Mouse (Mus musculus) layer of hippocampus, postnatal 14 days (tissue): ENCODE measurements around the gene Fbn1. TPM values are rescaled to one million over a fixed set of nuclear protein-coding genes. Genes with fewer than 3 reads are reported as not detected.

Experiments used
- DNase-seq, 2 experiments: peaks; one replicate each; pipeline ENCODE4 v3.0.0; 2021 to 2022; ENCODE audit warnings: low spot score in 2 of 2, mixed read lengths in 1 of 2
- total RNA-seq, 2 experiments: library from RNA; stranded (reverse); gene quantifications; 2 replicates each; pipeline ENCODE4 v1.2.3; 2021

The Fbn1 gene
- total RNA-seq, 2 experiments from 2014 or later = 10.4 to 10.5 TPM

DNA sequence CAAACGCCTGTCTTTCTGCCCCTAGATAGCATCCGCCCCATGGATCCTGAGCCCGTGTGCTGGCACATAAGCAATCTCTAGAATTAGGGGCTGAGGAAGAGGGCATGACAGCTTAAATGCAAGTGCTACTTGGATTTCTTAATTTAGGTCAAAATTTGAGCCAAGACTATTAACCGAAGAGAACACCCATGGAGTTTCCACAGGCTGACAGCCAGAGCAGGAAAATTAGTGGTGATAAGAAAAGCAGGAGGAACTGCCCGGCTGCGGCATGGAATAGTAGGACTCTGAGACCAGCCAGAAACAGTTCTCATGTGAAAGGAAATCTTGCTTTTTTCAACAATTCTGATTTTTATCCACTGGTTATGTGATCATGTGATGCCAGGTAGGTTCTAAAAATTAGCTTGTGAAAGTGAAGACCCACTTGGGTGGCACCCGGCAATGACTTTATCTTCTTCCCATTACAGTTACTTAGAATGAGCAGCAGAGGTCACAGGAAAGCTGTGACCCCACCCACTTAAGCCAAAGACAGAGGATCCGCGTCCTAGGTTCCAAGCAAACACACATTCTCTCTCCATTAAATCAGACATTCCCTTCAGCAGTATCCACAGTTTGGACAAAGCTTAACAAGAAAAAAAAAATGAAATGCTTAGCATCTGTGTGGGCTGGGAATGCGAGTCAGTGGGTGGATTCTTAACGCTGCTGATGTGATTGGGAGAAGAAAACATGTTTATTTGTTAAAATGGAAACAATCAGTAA lies 152.4 kb downstream of the Fbn1 start:
- DNase-seq = no peak

DNA sequence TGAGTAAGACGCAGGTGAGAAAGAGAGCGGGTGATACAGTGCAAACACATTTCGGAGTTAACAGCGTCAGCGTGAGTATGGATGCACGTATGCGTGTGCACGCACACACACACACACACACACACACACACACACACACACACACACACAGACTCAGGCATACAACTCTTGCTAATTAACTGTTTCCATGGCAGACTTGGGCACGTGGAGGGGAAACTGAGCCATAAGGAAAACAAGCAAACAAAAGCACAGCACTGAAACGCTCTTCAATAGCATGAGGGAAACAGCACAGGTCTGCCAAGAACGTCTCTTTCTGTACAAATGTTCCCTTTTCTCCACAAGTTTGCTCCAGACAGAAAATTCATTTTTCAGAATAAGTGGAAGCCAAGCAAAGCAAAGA lies 153.2 kb downstream of the Fbn1 start:
- no peak for DNase-seq

DNA sequence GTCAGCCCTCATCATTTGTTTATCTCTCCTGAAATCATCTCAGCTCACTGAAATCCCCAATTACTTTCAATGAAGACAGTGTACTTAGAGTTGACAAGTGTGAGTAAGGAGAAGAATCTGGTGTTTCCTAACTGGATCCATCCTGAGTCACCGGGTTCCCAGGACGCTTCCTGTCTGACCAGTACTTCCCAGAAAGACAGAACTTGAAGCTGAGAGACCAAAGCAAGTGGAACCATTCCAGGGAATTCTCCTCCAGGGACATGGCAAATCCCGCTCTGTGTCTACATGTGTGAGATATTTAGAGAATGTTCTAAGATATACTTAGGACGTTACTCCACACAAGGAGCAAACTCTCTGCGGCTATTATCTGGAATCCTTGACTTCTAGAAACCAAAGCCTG lies 158.6 kb downstream of the Fbn1 start:
- DNase-seq = no peak

DNA sequence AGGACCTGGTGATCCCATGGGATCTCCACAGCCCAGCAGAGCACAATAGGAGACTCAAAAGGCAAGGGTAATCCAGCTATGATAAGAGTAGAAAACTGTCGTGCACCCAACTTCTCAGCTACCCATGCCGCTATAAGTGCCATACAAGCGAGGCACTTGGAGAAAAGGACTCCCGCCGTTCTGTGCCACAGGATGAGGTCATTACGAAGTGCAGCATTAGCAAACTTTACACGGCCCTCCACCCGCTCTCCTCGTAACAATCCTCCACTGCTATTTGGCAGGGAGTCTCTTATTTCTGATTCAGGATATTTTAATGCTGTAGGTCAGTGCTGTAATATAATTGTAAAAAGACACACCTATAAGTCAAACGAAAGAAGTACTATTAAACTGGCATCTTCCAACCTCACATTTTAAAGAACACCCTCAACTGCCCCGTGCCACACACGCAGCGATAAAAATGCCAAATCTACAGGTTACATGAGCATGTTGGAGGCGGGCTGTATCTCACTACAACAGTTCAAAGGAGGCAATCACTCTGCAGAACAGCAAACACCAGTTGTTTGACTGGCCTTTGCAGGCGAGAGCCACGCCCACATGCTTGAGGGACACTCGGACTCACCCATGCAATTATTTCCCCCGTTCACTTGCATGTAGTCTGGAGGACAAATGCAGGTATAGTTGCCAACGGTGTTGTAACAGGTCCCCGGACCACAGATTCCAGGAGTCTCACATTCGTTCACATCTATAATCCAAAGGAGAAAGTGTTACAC lies 165.4 kb downstream of the Fbn1 start:
- no peak for DNase-seq

DNA sequence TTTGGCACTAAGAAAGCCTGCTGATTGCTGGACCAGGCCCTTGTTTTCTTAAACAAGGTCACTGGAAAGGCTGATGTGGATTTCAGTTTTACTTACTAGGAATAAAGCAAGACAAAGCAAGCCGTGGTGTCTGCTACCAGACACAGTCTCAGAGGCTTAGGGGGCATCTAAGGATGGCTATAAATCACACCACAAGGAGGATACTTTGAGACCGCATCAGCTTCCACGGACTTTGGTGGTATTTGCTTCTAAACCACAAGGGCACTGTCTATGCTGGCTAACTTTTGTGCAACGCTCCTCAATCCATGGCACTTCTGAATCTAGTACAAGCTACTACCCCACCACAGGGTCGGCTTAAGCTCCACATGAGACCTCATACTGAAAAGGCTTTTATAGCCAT lies 167.4 kb downstream of the Fbn1 start:
- DNase-seq = no peak

DNA sequence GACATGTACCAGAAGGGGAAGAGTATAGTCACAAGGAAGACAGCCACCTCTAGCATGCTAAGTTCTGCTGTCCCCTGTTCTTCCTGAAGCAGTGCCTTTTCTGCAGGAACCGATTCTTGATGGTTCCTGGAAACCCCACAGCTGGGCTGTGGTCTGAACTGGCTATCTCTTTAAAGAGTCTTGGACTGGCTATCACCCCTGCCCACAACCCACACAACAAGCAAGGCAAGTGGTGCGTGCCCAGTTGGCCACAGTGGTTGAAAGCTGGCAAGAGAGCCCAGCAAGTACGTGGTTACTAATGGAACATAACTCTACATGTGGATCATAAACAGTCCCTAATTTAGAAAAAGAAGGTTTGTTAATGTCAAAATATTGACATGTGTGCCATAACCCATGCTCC lies 170.6 kb downstream of the Fbn1 start:
- no peak for DNase-seq

DNA sequence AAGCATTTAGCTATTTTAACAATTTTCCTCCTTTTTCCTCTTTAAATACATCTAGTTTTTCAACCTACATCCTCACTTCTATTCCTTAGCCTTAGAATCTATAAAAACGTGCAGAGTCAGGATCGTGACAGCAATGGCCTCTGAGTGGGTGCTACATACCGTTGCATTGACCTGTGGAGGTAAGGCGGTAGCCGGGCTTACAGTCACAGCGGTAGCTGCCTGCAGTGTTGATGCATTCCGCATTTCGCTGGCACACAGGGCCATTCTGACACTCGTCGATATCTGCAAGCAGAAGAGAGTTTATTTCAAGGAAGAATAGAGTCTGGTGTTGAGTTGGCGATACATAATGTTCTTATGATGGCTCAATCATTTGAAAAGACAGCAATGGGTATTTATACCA lies 172.6 kb downstream of the Fbn1 start:
- DNase-seq = no peak

DNA sequence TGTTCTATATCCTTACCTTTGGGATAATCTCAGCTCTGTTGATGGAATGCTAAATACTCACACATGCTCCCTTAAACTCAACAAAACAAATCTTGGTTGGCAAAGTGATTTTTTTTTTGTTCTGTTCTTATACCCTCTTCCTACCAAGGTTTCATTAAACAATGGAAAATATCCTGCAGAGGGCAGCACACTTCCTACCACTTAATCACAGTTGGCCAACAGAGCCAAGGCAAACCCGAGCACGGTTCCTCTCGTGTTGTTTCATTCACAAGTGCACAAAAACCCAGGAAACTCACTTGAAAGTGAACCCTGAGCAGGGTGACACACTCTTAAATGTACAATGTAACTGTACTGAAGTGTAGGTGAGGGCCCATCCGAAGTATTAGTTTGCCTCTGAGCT lies 173.6 kb downstream of the Fbn1 start:
- DNase-seq = peak in 1 of 2 experiments; percentile 36

DNA sequence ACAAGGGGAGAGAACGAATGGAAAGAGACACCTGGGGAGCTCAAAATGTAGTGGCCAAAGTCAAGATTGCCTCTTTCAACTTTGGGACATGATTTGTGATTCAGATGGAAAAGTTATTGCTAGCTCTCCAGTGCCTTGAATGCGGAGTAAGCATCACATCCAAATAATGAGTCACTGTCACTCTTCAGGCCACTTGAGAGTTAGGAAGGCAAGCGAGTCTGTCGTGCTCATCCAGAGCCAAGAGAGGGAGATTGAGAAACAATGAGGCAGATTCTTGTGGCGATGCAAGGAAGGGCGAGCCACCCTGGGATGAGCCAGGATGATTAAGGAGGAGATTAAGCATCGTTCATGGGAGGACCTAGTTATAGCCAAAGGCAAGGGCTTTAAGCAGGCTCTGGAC lies 176.2 kb downstream of the Fbn1 start:
- DNase-seq = no peak

DNA sequence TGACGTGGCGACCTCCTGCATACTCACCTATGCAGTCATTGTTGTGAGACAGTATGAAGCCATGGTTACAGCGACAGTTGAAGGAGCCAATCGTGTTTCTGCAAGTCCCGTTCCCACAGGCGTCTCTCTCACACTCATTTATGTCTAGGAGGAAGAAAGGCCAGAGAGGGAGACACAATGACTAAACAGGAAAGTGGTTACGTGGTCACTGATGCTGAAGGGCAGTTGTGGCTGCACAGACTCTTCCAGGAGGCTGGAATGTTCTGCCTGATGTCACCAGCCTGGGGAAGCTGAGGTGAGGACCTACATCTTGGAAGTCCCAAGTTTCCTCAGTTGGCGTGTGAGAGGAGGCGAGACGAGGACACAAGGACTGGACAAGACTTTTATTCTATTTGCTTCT lies 177.3 kb downstream of the Fbn1 start:
- no peak for DNase-seq

DNA sequence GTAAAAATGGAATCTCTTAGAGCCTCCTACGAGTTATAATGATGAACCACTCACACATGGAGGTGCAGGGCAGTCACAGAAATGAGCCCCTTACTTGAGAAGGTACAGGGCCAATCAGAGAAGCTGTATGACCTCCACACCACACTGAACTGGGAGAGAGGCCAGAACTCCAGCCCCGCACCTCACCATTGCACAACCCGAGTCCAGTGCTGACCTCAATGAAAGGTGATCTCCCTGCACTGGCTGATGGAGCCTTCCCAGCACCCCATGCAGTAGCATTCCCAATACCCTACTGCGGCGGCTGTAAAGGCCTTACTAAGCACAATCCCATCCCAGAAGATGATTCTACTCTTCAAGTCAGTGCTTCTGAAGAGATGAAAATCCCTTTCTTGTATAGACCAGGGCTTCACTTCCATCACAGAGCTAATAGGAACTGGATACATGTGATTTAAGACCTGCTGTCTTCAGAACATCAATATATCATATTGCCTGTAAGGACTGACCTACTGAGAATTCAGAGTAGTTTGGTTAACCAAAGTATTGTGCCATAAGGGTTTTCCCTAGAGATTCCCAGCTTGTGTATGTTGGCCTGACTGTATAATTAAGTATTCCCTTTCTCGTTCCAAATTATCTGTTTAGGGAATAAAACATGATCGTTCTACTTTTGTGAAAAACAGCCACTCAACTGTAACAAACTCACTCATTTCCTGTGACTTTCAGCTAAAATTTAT lies 182.5 kb downstream of the Fbn1 start:
- no peak for DNase-seq

DNA sequence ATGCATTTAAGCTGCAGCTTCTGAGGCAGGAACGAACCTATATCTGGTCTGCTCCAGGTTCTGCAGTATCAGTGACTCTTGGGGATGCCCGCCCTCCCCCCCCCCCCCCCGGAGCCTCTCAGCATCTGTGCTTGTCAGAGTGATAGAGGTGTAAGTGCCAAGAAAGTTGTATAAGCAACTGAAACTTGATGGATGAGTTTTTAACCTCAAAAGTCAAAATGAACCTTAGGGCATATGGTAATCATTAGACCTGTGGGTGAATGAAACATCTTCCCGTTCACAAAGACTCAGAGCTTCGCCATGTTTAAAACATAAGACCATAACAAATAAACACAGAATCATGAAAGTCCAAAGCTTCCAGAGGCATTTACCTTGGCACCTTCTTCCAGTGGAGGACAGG lies 183.3 kb downstream of the Fbn1 start:
- no peak for DNase-seq

DNA sequence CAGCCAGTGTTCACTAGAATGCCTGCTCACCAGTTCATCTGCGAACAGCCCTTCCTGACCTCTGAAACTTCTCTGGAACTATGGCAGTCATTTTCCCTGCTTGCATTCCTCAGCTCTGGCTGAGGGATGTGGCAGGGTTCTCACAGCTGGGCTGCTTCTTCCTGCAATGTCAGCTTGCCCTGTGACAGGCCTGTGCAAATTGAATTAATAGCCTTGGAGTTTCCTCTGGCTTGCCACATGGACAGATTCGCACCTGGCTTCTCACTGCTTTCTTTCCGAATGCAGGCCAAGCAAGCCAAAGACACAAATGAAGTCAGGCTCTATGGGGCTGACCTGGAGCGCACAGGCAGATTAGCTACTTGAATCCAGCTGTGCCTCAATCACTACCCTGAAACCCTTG lies 184.4 kb downstream of the Fbn1 start:
- DNase-seq = no peak

DNA sequence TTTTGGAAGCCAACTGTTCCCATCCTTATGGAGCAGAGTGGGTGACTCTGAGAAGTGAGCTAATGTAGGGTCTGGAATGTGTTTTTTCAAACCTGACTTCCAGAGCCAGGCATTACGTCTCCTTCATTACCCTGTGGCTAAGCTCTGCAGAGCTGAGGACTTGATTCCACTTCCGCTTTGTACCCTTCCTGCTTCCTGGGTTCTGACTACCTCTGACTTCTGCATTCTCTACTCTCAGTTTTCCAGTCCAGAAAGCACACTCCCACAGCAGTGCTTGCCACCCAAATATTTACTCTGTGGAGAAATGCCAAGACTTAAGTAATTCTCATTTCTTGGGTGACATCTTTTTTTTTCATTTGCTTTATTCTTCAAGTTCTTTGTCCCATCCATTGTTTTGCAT lies 185.2 kb downstream of the Fbn1 start:
- DNase-seq = no peak

DNA sequence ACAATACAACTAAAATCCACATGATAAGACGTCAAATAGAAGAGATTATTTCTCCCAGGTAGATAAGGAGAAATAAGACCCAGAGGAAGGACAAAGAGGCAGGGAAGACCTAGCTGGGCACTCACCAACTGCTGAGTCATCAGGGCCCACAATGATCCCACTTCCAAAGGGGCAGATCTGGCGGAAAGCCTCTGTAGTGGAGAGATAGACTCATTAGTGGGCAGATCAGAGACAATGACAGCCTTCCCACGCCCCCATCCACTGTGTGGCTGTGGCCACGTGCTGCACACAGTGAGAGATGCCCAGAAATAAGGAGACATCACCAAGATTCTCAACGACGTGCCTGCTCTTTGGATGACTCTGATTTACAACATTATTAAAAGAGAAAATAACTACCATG lies 186.7 kb downstream of the Fbn1 start:
- DNase-seq = no peak

DNA sequence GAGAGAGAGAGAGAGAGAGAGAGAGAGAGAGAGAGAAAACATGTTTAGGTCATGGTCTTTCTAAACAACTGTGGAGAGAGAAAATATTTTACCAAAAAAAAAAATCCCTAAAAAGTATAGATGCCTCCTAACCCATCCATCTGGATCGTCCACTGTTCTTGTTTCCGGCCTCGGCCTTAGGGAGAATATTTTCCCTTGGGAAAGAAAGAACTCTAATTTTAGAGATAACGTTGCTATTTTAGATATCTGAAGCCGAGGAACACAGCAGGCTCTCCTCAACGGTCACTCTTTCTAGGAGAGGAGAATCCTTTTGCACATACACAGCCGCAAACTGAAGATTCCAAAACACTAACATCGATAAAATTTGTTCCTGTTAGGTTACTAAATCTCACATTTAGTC lies 188.1 kb downstream of the Fbn1 start:
- DNase-seq = no peak

DNA sequence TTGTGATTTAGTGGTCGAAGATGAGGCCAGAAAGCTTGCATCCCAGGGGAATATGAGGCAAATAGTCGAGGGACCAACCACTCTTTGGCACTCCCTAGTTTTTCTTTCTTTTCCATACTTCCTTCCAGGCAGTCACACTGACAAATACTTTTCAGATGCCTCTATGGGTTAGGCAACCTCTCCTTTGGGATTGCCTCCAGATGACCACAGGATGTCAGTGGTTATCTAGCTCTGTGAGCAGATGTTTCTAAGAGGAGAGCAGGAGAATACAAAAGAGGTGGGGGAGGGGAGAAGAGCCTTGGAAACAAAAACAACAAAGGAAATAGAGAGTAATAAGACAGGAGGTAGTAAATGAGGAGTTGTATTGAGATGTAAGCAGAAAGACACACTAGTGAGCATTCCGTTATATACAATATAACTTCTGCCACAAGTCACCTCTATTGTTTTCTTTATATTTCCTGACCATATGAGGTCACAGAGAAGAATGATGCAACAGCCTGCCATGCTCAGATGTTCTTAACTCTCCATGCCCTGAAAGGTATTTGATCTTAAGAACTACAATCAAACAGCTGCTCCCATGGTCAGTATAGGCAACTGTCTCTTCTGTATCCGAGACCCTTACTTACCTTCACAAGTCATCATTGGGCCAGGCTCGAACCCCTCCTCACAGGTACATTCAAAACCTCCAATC lies 189.3 kb downstream of the Fbn1 start:
- no peak for DNase-seq

DNA sequence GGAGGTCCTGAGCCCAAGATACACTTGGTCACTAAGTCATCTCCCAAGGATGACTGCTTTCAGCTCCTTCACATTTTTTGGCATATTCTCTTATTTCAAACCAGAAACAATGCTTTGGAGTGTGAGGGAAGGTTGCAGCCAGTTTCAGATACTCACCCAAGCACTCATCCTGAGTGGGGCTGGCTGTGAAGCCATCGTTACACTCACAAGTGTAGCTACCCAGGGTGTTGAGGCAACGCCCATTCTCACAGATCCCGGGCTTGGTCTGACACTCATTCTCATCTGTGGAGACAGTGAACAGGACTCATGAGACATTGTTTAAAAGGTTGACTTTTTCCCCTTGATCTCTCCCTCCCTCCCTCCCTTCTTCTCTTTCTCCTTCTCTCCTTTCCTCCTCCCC lies 192.6 kb downstream of the Fbn1 start:
- no peak for DNase-seq

DNA sequence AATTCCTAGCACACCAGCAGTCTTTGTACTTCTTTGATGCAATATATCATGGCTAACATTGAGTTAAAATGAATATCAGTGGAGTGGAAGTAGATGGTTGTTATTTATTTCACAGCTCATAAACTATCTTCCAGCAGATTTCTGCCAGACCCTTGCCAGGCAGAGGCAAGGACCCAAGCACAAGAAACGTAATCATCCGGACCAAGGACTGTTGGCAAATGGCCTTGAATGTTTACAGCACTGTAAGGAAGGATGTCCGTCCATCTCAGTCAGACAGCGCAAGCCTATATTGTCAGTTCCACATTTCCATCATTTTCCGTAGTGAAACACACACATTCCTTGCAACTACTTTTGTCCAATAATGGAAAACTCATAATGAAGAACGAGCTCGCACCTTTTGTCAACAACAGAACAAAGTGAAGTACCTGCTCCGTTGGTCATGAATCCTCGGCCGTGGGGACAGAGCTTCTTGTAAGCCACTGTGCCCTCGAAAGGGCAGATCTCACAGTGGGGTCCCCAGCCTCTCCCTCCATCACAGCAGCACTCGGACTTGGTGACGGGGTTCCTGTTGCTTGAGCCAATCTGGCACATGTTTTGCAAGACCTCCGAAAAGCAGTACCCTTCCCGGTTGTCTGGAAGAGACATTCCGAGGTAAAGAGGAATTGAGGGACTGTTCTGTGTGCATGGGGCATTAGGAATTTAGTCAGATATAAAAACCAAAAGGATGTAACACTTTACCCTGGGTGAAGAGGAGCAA lies 193.4 kb downstream of the Fbn1 start:
- DNase-seq = no peak

DNA sequence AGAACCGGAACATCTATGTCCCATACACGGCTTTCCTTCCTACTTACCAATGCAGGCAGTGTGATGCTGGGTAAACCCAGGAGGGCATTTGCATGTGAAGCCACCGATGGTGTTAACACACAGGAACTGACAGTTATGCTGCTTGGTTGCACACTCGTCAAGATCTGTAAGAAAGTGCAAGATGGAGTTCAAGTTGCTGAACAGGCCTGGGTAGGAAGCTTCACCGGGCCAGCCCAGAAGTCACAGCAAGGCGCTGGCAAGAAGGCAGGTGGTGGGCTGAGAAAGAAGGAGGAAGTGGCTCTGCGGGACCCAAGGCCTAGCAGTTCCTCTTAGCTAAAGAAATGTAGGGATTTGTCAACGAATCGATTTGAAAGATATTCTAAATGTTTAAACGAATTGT lies 198.1 kb downstream of the Fbn1 start:
- no peak for DNase-seq

DNA sequence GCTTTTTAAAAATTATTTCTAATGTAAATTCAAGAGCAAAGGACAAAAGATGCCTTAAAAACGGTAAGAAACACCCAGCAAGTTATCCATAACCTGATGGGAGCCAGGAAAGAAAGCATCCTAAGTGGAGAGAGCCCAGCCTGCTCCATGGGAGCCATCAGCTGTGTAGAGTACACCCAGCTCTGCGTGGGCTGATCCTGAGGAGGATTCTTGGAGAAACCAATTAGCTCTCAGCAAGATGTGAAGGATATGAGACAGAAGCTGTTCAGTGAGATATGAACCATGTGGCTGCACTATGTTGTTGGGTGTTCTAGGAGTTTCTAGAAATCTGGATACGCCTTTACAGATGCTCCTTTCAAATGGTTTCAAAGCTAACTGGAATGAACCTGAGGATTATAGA lies 202.1 kb downstream of the Fbn1 start:
- peak in 1 of 2 experiments; percentile 45 for DNase-seq
